Mouse (Mus musculus) limb, embryonic 13.5 days (tissue): ENCODE measurements around the gene Mrvi1. TPM values are rescaled to one million over a fixed set of nuclear protein-coding genes. Genes with fewer than 3 reads are reported as not detected.

Source experiments
- ATAC-seq: fragments of 200-750 bp; cut with Nextera tagmentation; 2 replicates; pipeline ENCODE4 v1.8.0; 2017; ENCODE audit warnings: low read depth, moderate number of reproducible peaks, moderate TSS enrichment; ENCODE audit not compliant: low FRiP score
- H3K27ac ChIP-seq: fragments of 300-500 bp; sonication (generic); 2 replicates; pipeline ENCODE4 v1.5.1; 2015; ENCODE audit warnings: inconsistent platforms, mild to moderate bottlenecking, moderate library complexity
- H3K27me3 ChIP-seq: fragments of 300-500 bp; sonication (generic); 2 replicates; pipeline ENCODE4 v1.6.1; 2015; ENCODE audit warnings: mild to moderate bottlenecking, inconsistent platforms
- H3K36me3 ChIP-seq: fragments of 300-500 bp; sonication (generic); 2 replicates; pipeline ENCODE4 v1.6.1; 2015; ENCODE audit warnings: inconsistent platforms, mild to moderate bottlenecking, moderate library complexity
- H3K4me1 ChIP-seq: fragments of 300-500 bp; sonication (generic); 2 replicates; pipeline ENCODE4 v1.6.1; 2015; ENCODE audit warnings: inconsistent platforms
- H3K4me2 ChIP-seq: fragments of 300-500 bp; sonication (generic); replicated peaks from 2 replicates; pipeline ENCODE4 v1.6.1; 2015; ENCODE audit warnings: inconsistent platforms, mild to moderate bottlenecking, moderate library complexity
- H3K4me3 ChIP-seq: fragments of 300-500 bp; sonication (generic); 2 replicates; pipeline ENCODE4 v1.5.1; 2015; ENCODE audit warnings: moderate library complexity, mild to moderate bottlenecking, inconsistent platforms
- H3K9ac ChIP-seq: fragments of 300-500 bp; sonication (generic); 2 replicates; pipeline ENCODE4 v1.6.1; 2015; ENCODE audit warnings: mild to moderate bottlenecking, inconsistent platforms
- H3K9me3 ChIP-seq: fragments of 300-500 bp; sonication (generic); 2 replicates; pipeline ENCODE4 v1.6.1; 2016; ENCODE audit warnings: inconsistent platforms
- WGBS: fragments of 180-500 bp; shearing (Covaris S2); methylation state at CpG from one replicate; pipeline ENCODE4 v1.1.7; 2015; 5-methylcytosine and 5-hydroxymethylcytosine counted together
- polyA plus RNA-seq: library from polyadenylated mRNA; unstranded; fragments of >200 nt; fragmentation: Nextera tagmentation; extraction: Ambion mirVana; gene quantifications from 2 replicates; pipeline ENCODE4 v1.2.1, GENCODE M21; 2015

Mrvi1 gene
- polyA plus RNA-seq, 1 experiment from 2014 or later: 1.6 TPM

DNA sequence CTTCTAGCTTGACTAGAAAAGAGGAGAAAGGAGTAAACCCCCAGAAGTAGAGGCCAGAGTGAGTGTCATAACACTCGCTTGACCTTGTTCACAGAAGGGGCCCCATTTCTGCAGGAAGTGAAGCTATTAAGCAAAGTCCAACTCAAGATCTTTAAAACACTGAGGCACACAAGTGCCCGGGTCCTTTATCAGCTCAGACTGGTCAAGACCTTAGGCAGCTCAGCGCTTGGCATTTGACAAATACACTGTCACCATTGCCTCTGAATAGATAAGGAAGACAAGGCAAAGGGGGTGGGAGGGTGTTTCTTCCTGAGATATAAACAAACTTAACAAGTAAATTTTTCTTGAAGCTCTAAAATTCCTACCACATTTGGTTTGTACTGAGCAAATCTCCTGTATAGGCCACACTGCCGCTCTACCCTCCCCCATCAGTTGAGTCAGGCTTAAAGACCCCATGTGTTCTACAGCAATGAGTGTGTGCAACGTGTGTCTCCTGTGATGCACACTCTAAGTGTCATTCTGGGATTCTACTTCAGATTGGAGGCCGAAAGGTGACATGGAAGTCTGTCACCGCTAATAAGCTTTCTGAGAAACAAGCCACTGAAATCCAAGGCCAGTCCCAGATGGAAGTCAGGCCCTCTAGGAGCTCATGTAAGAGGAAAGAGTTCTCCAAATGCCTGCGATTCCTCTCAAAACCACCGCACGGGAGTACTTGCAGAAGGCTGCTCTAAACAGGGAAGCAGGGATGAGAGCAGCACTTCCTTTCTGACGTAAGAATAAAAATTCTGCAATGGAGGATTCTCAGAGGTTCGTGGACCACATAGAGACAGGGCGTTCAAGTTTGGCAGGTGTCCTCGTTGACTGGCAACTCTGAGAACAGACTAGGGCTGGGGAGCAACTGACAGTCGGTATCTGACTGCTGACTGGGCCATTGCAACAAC lies 16.9 kb upstream of the Mrvi1 start:
- 81% methylated on average over 15 of the region's 15 CpGs for WGBS
- H3K9me3 ChIP-seq: no peaks in the 10 kb centered on the region
- ATAC-seq: no peak
- H3K27ac ChIP-seq: no peak overlapping the region
- H3K36me3 ChIP-seq: no peaks in the 10 kb centered on the region
- no peaks in the 10 kb centered on the region for H3K4me1 ChIP-seq
- no peak overlapping the region for H3K9ac ChIP-seq
- H3K4me2 ChIP-seq: no peak overlapping the region
- no peak overlapping the region for H3K4me3 ChIP-seq
- no peaks in the 10 kb centered on the region for H3K27me3 ChIP-seq

DNA sequence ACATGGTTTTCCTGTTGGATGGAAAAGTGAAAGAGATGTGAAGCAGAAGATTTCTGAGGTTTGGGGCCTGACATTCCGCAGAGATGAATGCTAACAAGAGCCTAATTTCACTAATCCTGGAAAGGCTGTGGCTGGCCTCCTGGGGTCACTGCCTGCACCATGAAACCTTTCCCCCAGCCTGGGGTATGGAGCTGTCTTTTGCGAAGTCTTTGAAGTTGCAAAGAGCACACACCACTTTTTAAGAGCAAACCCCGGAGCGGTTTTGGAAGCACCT lies 8.9 kb upstream of the Mrvi1 start:
- Histone ChIP-seq H3K4me1 (peaks cover 5% of the 10 kb centered on the region), H3K27ac (no peak overlapping the region), H3K4me2 (no peak overlapping the region), H3K9ac (no peak overlapping the region), H3K27me3 (no peaks in the 10 kb centered on the region), H3K9me3 (no peaks in the 10 kb centered on the region), H3K4me3 (no peak overlapping the region), H3K36me3 (no peaks in the 10 kb centered on the region)
- no peak for ATAC-seq
- WGBS: 22% methylated on average over 4 of the region's 4 CpGs

DNA sequence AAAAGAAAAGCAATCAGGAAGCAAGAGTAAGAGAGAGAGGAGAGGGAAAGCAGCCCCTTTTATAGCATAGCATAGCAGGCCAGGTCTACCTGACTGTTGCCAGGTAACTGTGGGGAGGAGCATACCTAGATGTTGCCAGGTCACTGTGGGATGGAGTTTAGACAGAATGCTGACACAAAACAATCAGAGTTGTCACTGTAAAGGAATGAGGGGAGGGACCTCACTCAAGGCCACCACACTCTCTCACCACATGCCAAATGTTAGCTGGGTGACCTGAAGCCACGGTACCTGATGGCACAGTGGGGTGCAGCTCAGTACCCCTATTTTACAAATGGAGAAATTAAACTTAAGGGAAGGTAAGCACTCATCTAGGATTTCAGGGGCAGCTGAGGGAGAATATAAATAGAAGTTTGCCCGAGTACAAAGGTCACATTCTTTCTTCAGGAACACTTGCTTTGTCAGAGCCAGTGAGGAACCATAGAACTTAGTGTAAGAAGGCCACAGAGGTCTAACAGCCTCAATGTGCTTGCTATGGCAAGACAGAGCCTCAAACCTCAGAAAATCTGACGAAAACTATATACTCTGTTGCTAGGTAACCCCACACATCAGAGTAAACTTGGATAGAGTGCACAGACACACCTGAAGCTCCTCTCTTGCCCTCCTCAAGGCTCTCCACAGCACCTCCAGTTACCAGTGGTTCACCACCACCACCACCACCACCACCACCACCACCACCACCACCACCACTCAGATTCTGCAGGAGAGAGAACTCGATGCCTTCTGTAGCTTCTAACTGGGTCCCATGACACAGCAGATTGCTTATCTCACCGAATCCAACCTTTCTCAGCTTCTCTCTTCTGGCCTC lies 8.3 kb upstream of the Mrvi1 start:
- peaks cover 5% of the 10 kb centered on the region for H3K4me1 ChIP-seq
- no peaks in the 10 kb centered on the region for H3K9me3 ChIP-seq
- H3K4me2 ChIP-seq: no peak overlapping the region
- H3K4me3 ChIP-seq: no peak overlapping the region
- ATAC-seq: no peak
- H3K27me3 ChIP-seq: no peaks in the 10 kb centered on the region
- no peak overlapping the region for H3K9ac ChIP-seq
- H3K36me3 ChIP-seq: no peaks in the 10 kb centered on the region
- 61% methylated on average over 5 of the region's 5 CpGs for WGBS
- H3K27ac ChIP-seq: no peak overlapping the region

DNA sequence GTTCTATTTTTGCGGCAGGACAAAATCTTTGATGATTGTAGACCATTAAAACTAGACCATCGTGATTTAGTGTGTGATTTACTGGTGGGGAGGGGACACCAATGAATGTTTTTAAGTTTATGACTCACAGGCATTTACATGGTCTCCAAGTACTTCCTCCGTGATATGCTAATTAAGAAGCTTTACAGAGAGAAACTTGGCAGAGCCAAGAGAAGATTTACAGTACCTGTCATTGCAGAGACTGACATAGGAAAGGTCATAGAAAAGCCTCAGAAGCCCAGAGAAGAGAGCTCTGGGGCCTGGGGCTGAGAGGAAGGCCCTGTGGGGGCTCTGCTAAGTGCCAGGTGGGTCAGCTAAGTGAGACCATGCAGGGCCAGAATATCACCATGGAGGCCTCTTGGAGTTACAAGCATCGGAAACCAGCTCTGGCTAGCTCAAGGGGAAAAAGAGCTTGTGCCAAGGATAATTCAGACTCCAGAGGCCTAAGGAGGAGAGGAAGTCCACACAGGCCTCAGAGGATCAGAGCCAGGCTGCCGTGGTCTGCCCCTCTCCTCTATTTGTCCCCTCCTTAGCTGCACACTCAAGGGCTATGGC lies 7.1 kb upstream of the Mrvi1 start:
- Histone ChIP-seq H3K9ac (no peak overlapping the region), H3K9me3 (no peaks in the 10 kb centered on the region), H3K27me3 (no peaks in the 10 kb centered on the region), H3K36me3 (no peaks in the 10 kb centered on the region), H3K4me2 (no peak overlapping the region), H3K4me3 (no peak overlapping the region), H3K27ac (no peak overlapping the region), H3K4me1 (peaks cover 5% of the 10 kb centered on the region)
- WGBS: 28% methylated on average over 5 of the region's 5 CpGs
- ATAC-seq: no peak

DNA sequence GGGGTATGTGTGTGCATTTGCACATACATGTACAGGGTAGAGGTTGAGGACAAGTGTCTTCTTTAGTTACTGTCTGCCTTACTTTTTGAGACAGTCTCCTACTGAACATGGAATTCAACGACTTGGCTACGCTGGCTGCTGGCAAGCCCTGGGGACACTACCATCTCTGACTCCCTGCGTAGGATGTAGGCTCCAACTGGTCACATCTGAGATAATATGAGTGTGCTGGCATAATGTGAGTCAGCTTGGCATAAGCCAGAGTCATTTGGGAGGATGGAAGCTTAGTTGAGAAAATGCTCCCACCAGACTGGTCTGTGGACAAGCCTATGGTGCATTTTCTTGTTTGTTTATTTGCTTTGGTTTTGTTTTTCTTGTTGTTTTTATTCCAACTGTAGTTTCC lies 5.8 kb upstream of the Mrvi1 start:
- no peak overlapping the region for H3K4me3 ChIP-seq
- no peaks in the 10 kb centered on the region for H3K27me3 ChIP-seq
- H3K27ac ChIP-seq: no peak overlapping the region
- H3K4me2 ChIP-seq: no peak overlapping the region
- no peak for ATAC-seq
- H3K9me3 ChIP-seq: no peaks in the 10 kb centered on the region
- no peaks in the 10 kb centered on the region for H3K36me3 ChIP-seq
- no peak overlapping the region for H3K9ac ChIP-seq
- peaks cover 5% of the 10 kb centered on the region for H3K4me1 ChIP-seq
- 87% methylated on average over 3 of the region's 3 CpGs for WGBS

DNA sequence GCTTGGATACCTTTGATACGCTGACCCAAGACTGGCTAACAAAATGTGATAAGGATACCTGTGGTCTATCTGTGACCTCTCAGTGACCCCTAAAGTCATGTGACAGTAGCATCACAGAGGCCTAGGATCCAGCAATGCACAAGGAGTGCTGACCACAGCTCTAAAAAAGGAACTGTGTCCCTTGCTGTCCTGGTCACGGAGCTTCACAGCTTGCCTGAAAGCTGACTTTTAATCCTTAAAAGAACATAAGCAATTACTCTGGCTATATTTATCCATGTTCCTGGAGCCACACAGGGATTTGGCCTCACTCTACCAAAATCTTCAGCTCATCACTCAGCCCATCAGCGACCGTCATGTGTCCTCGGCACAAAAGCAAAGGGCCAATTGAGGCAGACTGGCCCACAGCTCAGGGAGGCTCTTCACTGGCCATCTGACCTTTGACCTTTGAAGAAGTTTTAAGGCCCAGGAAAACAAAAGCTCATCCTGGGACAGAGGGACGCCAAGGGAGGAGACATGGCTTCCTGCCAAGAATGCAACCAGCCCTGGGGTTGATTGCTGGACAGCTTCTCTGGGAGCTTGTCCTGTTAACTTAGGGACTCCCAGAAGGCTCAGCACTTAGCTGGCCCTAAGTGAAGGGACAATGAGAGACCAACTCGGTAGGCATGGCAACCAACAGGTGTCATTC lies 3.5 kb upstream of the Mrvi1 start:
- Histone ChIP-seq H3K4me3 (no peak overlapping the region), H3K9me3 (no peaks in the 10 kb centered on the region), H3K9ac (no peak overlapping the region), H3K27ac (no peak overlapping the region), H3K36me3 (no peaks in the 10 kb centered on the region), H3K4me2 (no peak overlapping the region), H3K27me3 (no peaks in the 10 kb centered on the region), H3K4me1 (peaks cover 23% of the 10 kb centered on the region)
- 85% methylated on average over 7 of the region's 7 CpGs for WGBS
- no peak for ATAC-seq

DNA sequence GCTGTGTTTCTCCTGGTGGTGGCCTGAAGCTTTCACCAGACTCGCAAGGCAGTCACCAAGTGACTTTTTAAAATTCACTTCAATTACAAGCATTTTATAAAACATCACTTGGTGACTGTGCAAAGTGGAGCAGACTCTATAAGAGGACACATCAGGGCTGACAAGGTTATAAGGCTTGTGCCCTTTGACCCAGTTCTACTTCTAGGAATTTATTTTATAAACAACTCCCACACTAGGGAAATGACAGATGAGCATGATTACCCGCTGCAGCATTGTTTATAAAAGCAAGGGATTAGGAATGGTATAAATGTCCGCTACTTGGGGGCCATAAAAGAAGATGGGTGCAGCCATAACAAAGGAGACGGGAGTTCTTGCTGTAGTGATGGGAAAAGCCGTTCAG lies 1.4 kb upstream of the Mrvi1 start:
- ATAC-seq: no peak
- Histone ChIP-seq H3K4me1 (peaks cover 18% of the 10 kb centered on the region), H3K4me2 (no peak overlapping the region), H3K27me3 (no peaks in the 10 kb centered on the region), H3K27ac (no peak overlapping the region), H3K36me3 (no peaks in the 10 kb centered on the region), H3K9me3 (no peaks in the 10 kb centered on the region), H3K4me3 (no peak overlapping the region), H3K9ac (no peak overlapping the region)
- 65% methylated on average over 5 of the region's 5 CpGs for WGBS

DNA sequence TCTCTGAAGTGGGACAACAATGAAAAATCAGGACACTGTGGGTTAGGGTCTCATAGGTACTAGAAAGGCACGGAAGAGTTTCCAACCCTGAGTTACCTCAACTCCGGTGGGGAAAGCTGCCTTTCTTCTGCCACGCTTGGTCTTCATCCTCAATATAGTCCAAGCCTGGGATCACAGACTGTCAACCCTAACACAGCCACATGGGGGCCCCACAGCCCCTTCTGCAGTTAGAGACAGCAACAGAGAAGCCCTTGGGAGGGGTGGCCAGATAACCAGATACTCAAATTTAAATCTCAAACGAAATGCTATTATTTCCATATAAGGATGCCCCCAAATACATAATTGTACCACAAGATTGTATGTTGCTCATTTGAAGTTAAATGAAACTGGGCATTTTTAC lies 503 bp upstream of the Mrvi1 start:
- ATAC-seq: no peak
- no peak overlapping the region for H3K4me3 ChIP-seq
- no peaks in the 10 kb centered on the region for H3K36me3 ChIP-seq
- 63% methylated on average over 4 of the region's 4 CpGs for WGBS
- no peak overlapping the region for H3K9ac ChIP-seq
- no peaks in the 10 kb centered on the region for H3K27me3 ChIP-seq
- no peak overlapping the region for H3K4me2 ChIP-seq
- peaks cover 18% of the 10 kb centered on the region for H3K4me1 ChIP-seq
- no peaks in the 10 kb centered on the region for H3K9me3 ChIP-seq
- H3K27ac ChIP-seq: no peak overlapping the region

DNA sequence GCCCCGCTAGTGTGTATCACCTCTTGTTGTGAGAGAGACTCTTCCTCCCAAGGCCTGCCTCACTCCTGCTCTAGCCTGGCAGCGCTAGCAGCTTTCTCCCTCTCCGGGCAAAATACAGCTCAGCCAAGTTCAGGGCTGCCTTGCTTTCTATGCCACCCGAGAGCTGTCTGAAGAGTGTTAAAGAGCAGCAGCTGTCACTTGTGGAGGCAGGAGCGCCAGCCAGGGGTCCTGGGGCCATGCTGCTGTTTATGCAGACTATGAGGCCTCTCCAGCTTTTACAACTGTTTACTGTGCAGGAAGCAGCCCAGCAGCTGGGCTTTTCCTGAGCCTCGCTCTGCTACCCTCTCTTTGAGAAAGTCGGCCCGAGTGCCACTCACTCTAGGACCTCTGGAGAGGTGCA lies 1.2 kb downstream of the Mrvi1 start:
- peaks cover 18% of the 10 kb centered on the region for H3K4me1 ChIP-seq
- peak overlapping the region; percentile 10; the same call in 1 of the 2 replicates for H3K27ac ChIP-seq
- no peak overlapping the region for H3K9ac ChIP-seq
- H3K36me3 ChIP-seq: no peaks in the 10 kb centered on the region
- H3K4me2 ChIP-seq: 0 out of 2 replicates have a peak overlapping the region, but pooled peaks have one; percentile 1
- ATAC-seq: no peak
- H3K4me3 ChIP-seq: no peak overlapping the region
- H3K9me3 ChIP-seq: no peaks in the 10 kb centered on the region
- H3K27me3 ChIP-seq: no peaks in the 10 kb centered on the region
- WGBS: 42% methylated on average over 8 of the region's 8 CpGs

DNA sequence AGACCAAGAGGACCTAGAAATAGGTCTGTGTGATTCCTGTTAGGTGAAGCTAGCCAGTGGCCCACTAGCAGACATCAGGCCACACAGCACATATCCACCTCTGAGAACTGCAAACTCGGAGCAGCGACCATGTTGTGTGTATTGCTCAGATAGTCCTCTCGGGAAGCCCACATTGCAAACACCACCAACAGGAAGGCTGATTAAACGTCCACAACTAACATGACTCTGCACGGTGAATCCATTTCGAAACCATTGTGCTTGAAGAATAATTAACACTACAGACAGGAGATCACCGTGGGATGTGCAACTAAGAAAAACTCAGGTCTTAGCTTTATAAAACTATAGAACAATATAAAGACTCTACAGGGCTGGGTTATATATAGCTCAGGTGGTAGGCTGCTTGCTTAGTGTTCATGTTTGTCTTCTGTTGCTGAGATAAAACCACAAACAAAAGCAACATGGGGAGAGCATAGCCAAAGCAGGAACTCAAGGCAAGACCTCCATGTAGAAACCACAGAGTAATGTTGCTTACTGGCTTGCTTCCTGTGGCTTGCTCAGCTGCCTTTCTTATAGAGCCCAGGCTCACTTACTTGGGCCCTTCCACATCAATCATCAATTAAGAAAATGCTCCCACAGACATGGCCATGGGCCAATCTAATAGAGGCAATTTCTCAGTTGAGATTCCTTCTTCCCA lies 4.4 kb downstream of the Mrvi1 start:
- H3K4me3 ChIP-seq: no peak overlapping the region
- peaks cover 23% of the 10 kb centered on the region for H3K4me1 ChIP-seq
- H3K27ac ChIP-seq: no peak overlapping the region
- no peaks in the 10 kb centered on the region for H3K9me3 ChIP-seq
- H3K27me3 ChIP-seq: no peaks in the 10 kb centered on the region
- ATAC-seq: no peak
- H3K9ac ChIP-seq: no peak overlapping the region
- H3K36me3 ChIP-seq: no peaks in the 10 kb centered on the region
- WGBS: 89% methylated on average over 7 of the region's 7 CpGs
- no peak overlapping the region for H3K4me2 ChIP-seq

DNA sequence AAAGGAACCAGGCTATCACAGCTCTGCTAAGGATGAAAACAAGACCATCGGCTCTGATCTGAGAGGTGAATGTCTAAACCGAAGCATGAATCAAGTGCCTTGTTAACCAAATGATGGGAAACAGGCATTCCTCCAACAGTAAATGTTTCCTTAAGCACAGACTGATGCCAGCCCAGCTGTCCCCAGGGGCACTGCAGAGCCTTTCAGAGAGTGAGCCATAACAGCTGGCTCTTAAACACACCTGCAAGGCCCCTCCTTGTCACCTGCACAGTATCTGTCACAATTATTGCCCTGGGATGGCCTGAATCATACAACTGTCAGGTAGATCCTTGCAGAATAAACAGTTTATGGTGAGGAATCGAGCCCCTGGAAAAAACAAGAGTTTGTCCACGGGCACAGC lies 8.8 kb downstream of the Mrvi1 start:
- WGBS: 53% methylated on average over 4 of the region's 4 CpGs

More for the DNA sequence above, 8.8 kb downstream of the Mrvi1 start:
- Histone ChIP-seq H3K4me1 (0 out of 2 replicates have a peak, but pooled peaks cover 6% of the 10 kb centered on the region), H3K27ac (no peak overlapping the region), H3K4me3 (no peak overlapping the region), H3K9me3 (no peaks in the 10 kb centered on the region), H3K36me3 (no peaks in the 10 kb centered on the region), H3K27me3 (no peaks in the 10 kb centered on the region), H3K9ac (no peak overlapping the region), H3K4me2 (no peak overlapping the region)
- no peak for ATAC-seq
